Mouse (Mus musculus) ES-E14 (cell line): ENCODE data around the gene Dock9. TPM values are rescaled to one million over a fixed set of nuclear protein-coding genes. Genes with fewer than 3 reads are reported as not detected.

Experiments used
- DNase-seq: peaks from one replicate; pipeline ENCODE4 v3.0.0-alpha.2; 2013; ENCODE audit warnings: low read depth, low spot score
- H3K27ac ChIP-seq: 2 replicates; pipeline ENCODE4 v1.5.1; 2012; ENCODE audit warnings: low read depth, mild to moderate bottlenecking, low read length, moderate library complexity, mixed read lengths; ENCODE audit not compliant: poor library complexity, insufficient read depth, severe bottlenecking
- H3K36me3 ChIP-seq: 2 replicates; pipeline ENCODE4 v1.6.1; 2012; ENCODE audit warnings: mild to moderate bottlenecking, low read length, moderate library complexity, mixed read lengths; ENCODE audit not compliant: control insufficient read depth, poor library complexity, insufficient read depth, severe bottlenecking
- H3K4me1 ChIP-seq, 2 experiments: fragments of 150-350 bp in 1 of 2; sonication (generic) in 1 of 2; 2 replicates each; pipeline ENCODE4 v1.6.1; 2012; ENCODE audit warnings: low read length in 2 of 2, mild to moderate bottlenecking in 1 of 2, mixed read lengths in 1 of 2; ENCODE audit not compliant: control insufficient read depth in 2 of 2, insufficient read depth in 2 of 2, poor library complexity in 1 of 2
- H3K4me3 ChIP-seq, 2 experiments: fragments of 150-350 bp in 1 of 2; sonication (generic) in 1 of 2; 2 replicates each; pipeline ENCODE4 v1.5.1; 2012; ENCODE audit warnings: low read length in 2 of 2, low read depth in 1 of 2, mild to moderate bottlenecking in 1 of 2, mixed read lengths in 1 of 2; ENCODE audit not compliant: insufficient read depth in 1 of 2, poor library complexity in 1 of 2, severe bottlenecking in 1 of 2
- H3K9ac ChIP-seq: 2 replicates; pipeline ENCODE4 v1.6.1; 2012; ENCODE audit warnings: low read depth, mild to moderate bottlenecking, low read length, mixed read lengths; ENCODE audit not compliant: poor library complexity, insufficient read depth, severe bottlenecking
- H3K9me3 ChIP-seq: fragments of 150-350 bp; sonication (generic); 2 replicates; pipeline ENCODE4 v1.6.1; 2012; ENCODE audit warnings: low read depth, mild to moderate bottlenecking, low read length; ENCODE audit not compliant: control insufficient read depth, insufficient read depth
- CHD2 ChIP-seq: IDR thresholded peaks from 2 replicates; pipeline ENCODE4 v1.6.1; 2014; ENCODE audit warnings: mild to moderate bottlenecking, low read depth, low read length, inconsistent platforms
- HCFC1 ChIP-seq: IDR thresholded peaks from 2 replicates; pipeline ENCODE4 v1.6.1; 2012; ENCODE audit warnings: low read length, inconsistent platforms, borderline replicate concordance; ENCODE audit not compliant: insufficient read depth
- MAFK ChIP-seq: IDR thresholded peaks from 2 replicates; pipeline ENCODE4 v1.6.1; 2014; ENCODE audit warnings: mild to moderate bottlenecking, low read depth, low read length, inconsistent platforms; ENCODE audit not compliant: insufficient read depth
- ZC3H11A ChIP-seq: IDR thresholded peaks from 2 replicates; pipeline ENCODE4 v1.6.1; 2012; ENCODE audit warnings: low read depth, mild to moderate bottlenecking, inconsistent platforms, low read length, borderline replicate concordance
- ZNF384 ChIP-seq: IDR thresholded peaks from 2 replicates; pipeline ENCODE4 v1.6.1; 2012; ENCODE audit warnings: low read depth, low read length, inconsistent platforms
- in situ Hi-C, 2 experiments: fragments of 600-800 bp; cut with MboI; formaldehyde crosslinking; loops; one replicate each; pipeline ENCODE4 v1.15.1; 2025; ENCODE audit warnings: low sequenced_read_pairs in 2 of 2, inconsistent platforms in 1 of 2; ENCODE audit not compliant: unreplicated experiment in 2 of 2
- total RNA-seq: library from RNA; depleted of rRNA; stranded (reverse); fragments of 300-350 nt; gene quantifications from 2 replicates; pipeline ENCODE4 v1.2.3, GENCODE M21; 2012

Gene Dock9
- total RNA-seq, 1 experiment = 8.3 TPM

DNA sequence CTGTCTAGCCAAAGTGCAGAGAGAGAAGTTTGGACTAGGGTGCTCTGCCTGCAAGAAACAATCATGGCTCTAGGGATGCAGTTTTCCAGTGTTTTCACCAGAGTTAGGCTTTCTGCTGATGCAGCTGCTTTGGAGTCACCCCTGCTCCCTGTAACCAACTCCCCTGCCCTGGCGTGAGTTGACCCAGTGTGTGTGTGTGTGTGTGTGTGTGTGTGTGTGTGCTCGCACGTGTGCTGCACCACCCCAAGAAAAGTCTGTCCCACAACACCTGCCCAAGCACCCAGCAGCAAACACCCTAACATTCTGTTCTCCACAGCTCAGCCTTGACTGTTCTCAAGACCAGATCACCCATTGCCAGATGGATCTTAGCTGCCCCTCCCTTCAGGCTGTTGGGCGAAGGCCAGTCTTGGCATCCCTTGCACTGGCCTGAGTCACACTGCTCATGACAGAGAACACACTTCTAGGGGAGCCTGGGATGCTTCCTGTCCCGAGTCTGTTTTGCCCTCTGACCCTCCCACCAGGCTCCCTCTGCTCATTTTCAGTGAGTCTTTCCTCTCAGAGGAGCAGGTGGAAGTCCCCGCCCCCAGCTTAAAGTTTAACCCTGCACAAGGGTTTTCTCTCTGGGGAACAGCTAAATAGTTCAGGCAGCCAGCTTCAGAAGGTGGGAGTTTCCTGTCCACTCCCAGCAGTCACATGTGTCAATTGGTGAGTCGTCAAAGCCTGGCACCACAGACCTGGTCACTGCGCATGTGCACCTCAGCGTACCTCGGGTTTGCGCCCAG, 26.9 kb upstream of the Dock9 start:
- no peak for TF ChIP-seq CHD2
- TF ChIP-seq HCFC1 = no peak
- no peak for TF ChIP-seq MAFK
- no peak for TF ChIP-seq ZC3H11A
- TF ChIP-seq ZNF384 = no peak
- no peak for DNase-seq
- Histone ChIP-seq H3K4me1 (peaks cover 0 to 3% of the 10 kb centered on the region in 2 experiments; a peak in 1 of 4 replicates), H3K9me3 (no peaks in the 10 kb centered on the region), H3K27ac (no peak overlapping the region), H3K36me3 (no peaks in the 10 kb centered on the region), H3K9ac (no peak overlapping the region), H3K4me3 (0 out of 4 replicates have a peak overlapping the region, but pooled peaks of 1 of the 2 experiments have one; percentile 5)
- in situ Hi-C loops = no loop called here

- in situ Hi-C loops = no loop called here
- no peak overlapping the region for H3K9ac ChIP-seq
- H3K36me3 ChIP-seq = no peaks in the 10 kb centered on the region
- no peak overlapping the region for H3K27ac ChIP-seq
- no peak overlapping the region for H3K4me3 ChIP-seq
- TF ChIP-seq CHD2 = no peak
- peaks cover 0 to 3% of the 10 kb centered on the region in 2 experiments; a peak in 1 of 4 replicates for H3K4me1 ChIP-seq
- no peak for DNase-seq
- H3K9me3 ChIP-seq = no peaks in the 10 kb centered on the region
These were observed 25.4 kb upstream of the Dock9 start for GRCm38 (mm10) chr14:121822997-121823396.

DNA sequence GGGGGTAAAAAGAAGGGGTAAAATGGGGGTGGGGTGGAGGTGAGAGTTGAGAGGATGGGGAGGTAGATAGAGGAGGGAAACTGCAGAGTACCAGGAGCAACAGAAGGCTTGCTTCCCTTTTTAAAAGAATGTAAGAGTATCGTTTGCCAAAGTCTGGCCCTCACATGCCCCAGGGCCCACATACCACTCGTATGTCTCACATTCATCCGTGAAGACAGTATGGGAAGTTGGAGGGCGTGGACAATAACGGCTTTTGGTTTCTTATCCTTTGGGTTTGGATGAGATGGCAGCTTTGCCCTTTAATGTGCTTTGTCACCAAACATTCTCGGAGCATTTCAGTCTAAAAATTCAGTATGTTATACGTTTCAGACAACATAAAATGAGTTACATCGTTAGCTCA, 24.9 kb upstream of the Dock9 start:
- Histone ChIP-seq H3K9me3 (no peaks in the 10 kb centered on the region), H3K27ac (no peak overlapping the region), H3K4me3 (no peak overlapping the region), H3K4me1 (peaks cover 0 to 3% of the 10 kb centered on the region in 2 experiments; a peak in 1 of 4 replicates), H3K9ac (no peak overlapping the region), H3K36me3 (no peaks in the 10 kb centered on the region)
- in situ Hi-C loops = no loop called here
- DNase-seq = no peak
- no peak for TF ChIP-seq ZNF384
- TF ChIP-seq MAFK = no peak
- TF ChIP-seq ZC3H11A = no peak
- TF ChIP-seq CHD2 = no peak
- no peak for TF ChIP-seq HCFC1

DNA sequence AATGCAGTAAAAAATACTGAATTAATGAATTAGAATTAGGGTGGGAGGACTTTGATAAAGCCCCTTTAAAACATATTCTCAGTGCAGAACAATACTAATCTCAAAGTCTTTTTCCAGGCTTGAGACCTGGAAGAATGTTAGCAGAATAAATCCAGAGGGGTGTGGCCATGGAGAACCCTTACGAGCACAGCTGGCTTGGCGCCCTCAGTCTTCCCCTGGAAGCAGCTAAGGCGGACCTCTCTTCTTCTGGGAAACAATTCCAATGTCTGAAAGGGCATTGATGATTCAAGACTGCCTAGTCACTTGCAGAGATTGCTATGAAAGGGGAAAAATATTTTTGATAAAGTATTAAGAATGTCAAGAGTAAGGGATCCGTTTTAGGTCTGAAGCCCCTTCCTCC, 9.2 kb upstream of the Dock9 start:
- H3K27ac ChIP-seq = no peak overlapping the region
- in situ Hi-C loops = no loop called here
- TF ChIP-seq ZNF384 (no peak), HCFC1 (no peak), ZC3H11A (no peak), MAFK (no peak), CHD2 (no peak)
- no peaks in the 10 kb centered on the region for H3K4me1 ChIP-seq
- H3K36me3 ChIP-seq = no peaks in the 10 kb centered on the region
- DNase-seq = no peak
- H3K9ac ChIP-seq = no peak overlapping the region
- no peaks in the 10 kb centered on the region for H3K9me3 ChIP-seq
- no peak overlapping the region for H3K4me3 ChIP-seq
